Mouse (Mus musculus) hindbrain, embryonic 15.5 days (tissue): ENCODE data around the gene Kcnq5. TPM values are rescaled to one million over a fixed set of nuclear protein-coding genes. Genes with fewer than 3 reads are reported as not detected.
"Not testable (repeated sequence)": the region's sequence is repeated elsewhere in the genome, so short reads cannot be mapped to it uniquely, and the experiment has no call there.

Experiments
- ATAC-seq: fragments of 200-750 bp; cut with Nextera tagmentation; 2 replicates; pipeline ENCODE4 v1.8.0; 2017; ENCODE audit warnings: low read depth, moderate number of reproducible peaks, moderate TSS enrichment; ENCODE audit not compliant: low FRiP score
- H3K27ac ChIP-seq: fragments of 300-500 bp; sonication (generic); replicated peaks from 2 replicates; pipeline ENCODE4 v1.5.1; 2015; ENCODE audit warnings: mild to moderate bottlenecking, inconsistent platforms
- H3K27me3 ChIP-seq: fragments of 300-500 bp; sonication (generic); 2 replicates; pipeline ENCODE4 v1.6.1; 2015; ENCODE audit warnings: control low read depth, inconsistent platforms
- H3K36me3 ChIP-seq: fragments of 300-500 bp; sonication (generic); 2 replicates; pipeline ENCODE4 v1.6.1; 2015; ENCODE audit warnings: control low read depth, inconsistent platforms
- H3K4me1 ChIP-seq: fragments of 300-500 bp; sonication (generic); replicated peaks from 2 replicates; pipeline ENCODE4 v1.6.1; 2015; ENCODE audit warnings: control low read depth, inconsistent platforms
- H3K4me2 ChIP-seq: fragments of 300-500 bp; sonication (generic); 2 replicates; pipeline ENCODE4 v1.6.1; 2015; ENCODE audit warnings: moderate library complexity, mild to moderate bottlenecking, inconsistent platforms
- H3K4me3 ChIP-seq: fragments of 300-500 bp; sonication (generic); 2 replicates; pipeline ENCODE4 v1.5.1; 2015; ENCODE audit warnings: mild to moderate bottlenecking, inconsistent platforms
- H3K9ac ChIP-seq: fragments of 300-500 bp; sonication (generic); 2 replicates; pipeline ENCODE4 v1.6.1; 2015; ENCODE audit warnings: inconsistent platforms
- H3K9me3 ChIP-seq: fragments of 300-500 bp; sonication (generic); 2 replicates; pipeline ENCODE4 v1.6.1; 2016; ENCODE audit warnings: control low read depth, inconsistent platforms
- WGBS: fragments of 180-500 bp; shearing (Covaris S2); methylation state at CpG from one replicate; pipeline ENCODE4 v1.1.7; 2015; 5-methylcytosine and 5-hydroxymethylcytosine counted together
- polyA plus RNA-seq: library from polyadenylated mRNA; unstranded; fragments of >200 nt; fragmentation: Nextera tagmentation; extraction: Ambion mirVana; gene quantifications from 2 replicates; pipeline ENCODE4 v1.2.1, GENCODE M21; 2015

Kcnq5 gene
- polyA plus RNA-seq, 1 experiment from 2014 or later: 1.8 TPM

DNA sequence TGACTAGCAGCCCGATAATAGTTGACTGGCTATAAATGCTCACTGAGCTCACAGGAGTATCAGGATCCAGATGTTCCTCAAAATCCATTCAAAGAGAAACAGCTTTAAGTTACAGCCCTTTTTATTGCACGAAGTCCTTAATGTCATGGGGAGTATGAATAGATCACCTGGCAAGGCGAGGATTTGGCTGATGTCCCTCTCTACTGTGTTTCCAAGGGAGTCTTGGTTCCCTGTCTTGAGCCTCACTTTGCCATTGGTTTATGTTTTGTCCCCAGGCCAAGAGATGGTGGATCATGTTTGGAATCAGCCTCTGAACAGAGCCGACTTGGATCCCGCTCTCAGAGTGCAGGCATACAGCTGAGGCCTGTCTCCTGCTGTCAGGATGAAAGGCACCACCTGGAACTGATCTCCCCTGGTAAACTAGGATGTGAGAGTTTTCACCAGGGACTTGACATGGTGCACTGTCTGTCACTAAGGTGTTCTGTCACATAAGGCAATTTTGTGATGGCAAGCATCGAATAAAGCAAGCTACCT lies 570.5 kb downstream of the Kcnq5 start:
- Histone ChIP-seq H3K9me3 (no peaks in the 10 kb centered on the region), H3K4me3 (no peak overlapping the region), H3K4me1 (no peaks in the 10 kb centered on the region), H3K27ac (no peak overlapping the region), H3K9ac (no peak overlapping the region), H3K27me3 (no peaks in the 10 kb centered on the region), H3K4me2 (no peak overlapping the region), H3K36me3 (no peaks in the 10 kb centered on the region)
- WGBS: 78% methylated on average over 6 of the region's 6 CpGs
- no peak for ATAC-seq

DNA sequence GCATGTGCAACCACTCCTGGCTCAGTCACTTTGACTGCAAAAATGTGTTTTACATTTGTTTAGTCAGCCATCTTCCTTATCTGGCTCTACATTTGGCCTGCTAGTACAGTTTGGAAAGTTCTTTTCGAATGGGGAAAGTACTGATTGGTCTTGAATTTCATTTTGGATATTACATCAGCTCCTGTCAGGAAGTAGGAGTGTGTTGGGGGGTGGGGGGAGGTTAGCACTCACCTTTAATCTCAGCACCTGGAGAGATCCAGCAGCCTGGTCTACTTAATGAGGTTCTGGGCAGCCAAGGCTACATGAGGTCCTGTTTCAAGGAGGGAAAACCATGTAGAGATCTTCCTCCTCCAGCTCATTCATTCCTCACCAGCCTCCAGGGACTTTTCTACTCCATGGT lies 578.5 kb downstream of the Kcnq5 start, which contains the start of gene Khdc1b:
TSS of gene Khdc1b (plus strand) at position 301 of the 400 bp plus-strand sequence.
- Histone ChIP-seq H3K36me3 (no peaks in the 10 kb centered on the region), H3K9me3 (no peaks in the 10 kb centered on the region)
- WGBS: 91% methylated on average over 1 of the region's 1 CpGs

DNA sequence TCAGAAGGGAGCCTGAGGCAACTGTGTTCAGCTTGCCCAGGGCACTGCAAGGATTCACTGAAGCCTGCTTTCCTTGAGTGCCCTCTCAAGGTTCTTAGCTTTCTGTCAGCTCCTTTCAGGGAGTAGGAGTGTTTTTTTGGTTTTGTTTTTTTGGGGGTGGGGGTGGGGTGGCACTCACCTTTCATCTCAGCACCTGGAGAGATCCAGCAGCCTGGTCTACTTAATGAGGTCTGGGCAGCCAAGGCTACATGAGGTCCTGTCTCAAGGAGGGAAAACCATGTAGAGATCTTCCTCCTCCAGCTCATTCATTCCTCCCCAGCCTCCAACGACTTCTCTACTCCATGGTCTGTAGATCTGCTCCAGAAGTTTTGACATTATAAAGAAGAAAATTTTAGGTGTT lies 593.7 kb downstream of the Kcnq5 start, which contains the start of gene Khdc1c:
TSS of gene Khdc1c (plus strand) at position 301 of the 400 bp plus-strand sequence.
- 84% methylated on average over 1 of the region's 1 CpGs for WGBS
- not testable (repeated sequence) for H3K27me3 ChIP-seq, H3K27ac ChIP-seq, H3K4me2 ChIP-seq, H3K4me3 ChIP-seq, H3K36me3 ChIP-seq, H3K9ac ChIP-seq, H3K4me1 ChIP-seq, ATAC-seq, H3K9me3 ChIP-seq

More for the DNA sequence above, 578.5 kb downstream of the Kcnq5 start, which contains the start of gene Khdc1b:
- H3K4me2 ChIP-seq: no peak within 1 kb of the TSS
- H3K4me3 ChIP-seq: no peak within 1 kb of the TSS
- H3K9ac ChIP-seq: no peak within 1 kb of the TSS
- H3K27ac ChIP-seq: no peak within 1 kb of the TSS
- ATAC-seq: no peak
- no peaks in the 10 kb centered on the region for H3K4me1 ChIP-seq
- no peaks in the 10 kb centered on the region for H3K27me3 ChIP-seq

DNA sequence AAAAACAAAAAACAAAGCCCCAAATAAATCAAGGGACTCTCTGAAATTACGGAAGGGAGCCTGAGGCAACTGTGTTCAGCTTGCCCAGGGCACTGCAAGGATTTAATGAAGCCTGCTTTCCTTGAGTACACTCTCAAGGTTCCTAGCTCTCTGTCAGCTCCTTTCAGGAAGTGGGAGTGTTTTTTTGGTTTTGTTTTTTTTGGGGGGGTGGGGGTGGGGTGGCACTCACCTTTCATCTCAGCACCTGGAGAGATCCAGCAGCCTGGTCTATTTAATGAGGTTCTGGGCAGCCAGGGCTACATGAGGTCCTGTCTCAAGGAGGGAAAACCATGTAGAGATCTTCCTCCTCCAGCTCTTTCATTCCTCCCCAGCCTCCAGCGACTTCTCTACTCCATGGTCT lies 612.4 kb downstream of the Kcnq5 start, which contains the start of gene Khdc1a:
TSS of gene Khdc1a (plus strand) at position 301 of the 400 bp plus-strand sequence.
- Histone ChIP-seq H3K36me3 (no peaks in the 10 kb centered on the region), H3K4me2 (no peak within 1 kb of the TSS), H3K9ac (no peak within 1 kb of the TSS), H3K4me3 (no peak within 1 kb of the TSS), H3K27me3 (no peaks in the 10 kb centered on the region), H3K4me1 (no peaks in the 10 kb centered on the region), H3K9me3 (no peaks in the 10 kb centered on the region), H3K27ac (no peak within 1 kb of the TSS)
- 89% methylated on average over 2 of the region's 2 CpGs for WGBS
- no peak for ATAC-seq
